Comparison of ENCODE assay signal across 14 mouse cellular contexts in genomic region chr1:172486236-172486635, GRCm38 (mm10). TPM values are rescaled to one million over a fixed set of nuclear protein-coding genes. Genes with fewer than 3 reads are reported as not detected.
DNase-seq lines count a peak whose midpoint lies in the region; ATAC-seq and TF ChIP-seq lines count a peak whose summit lies in the region.
"Had no signal": no experiment of that assay in that cellular context is flagged by ENCODE, and none has a peak within 500 bp of the region (broad histone marks: within the 10 kb centered on the region; RNA-seq: fewer than 3 reads in every experiment).

No protein-coding gene starts in this region.

- no peak overlapping the region for H3K9ac ChIP-seq in embryonic facial prominence, embryonic 15.5 days
- 0 out of 2 replicates have a peak overlapping the region, but pooled peaks have one; percentile 24 for H3K9ac ChIP-seq in hindbrain, embryonic 16.5 days (ENCODE audit: low read depth, low read length)
- H3K9ac ChIP-seq in midbrain, embryonic 13.5 days (replicated peaks), result peak overlapping the region; percentile 61
- H3K9ac ChIP-seq in liver, postnatal 0 days (replicated peaks), result no peak overlapping the region
- H3K9ac ChIP-seq in heart, embryonic 12.5 days, result no peak overlapping the region; the same call in 1 of the 2 replicates
- H3K9ac ChIP-seq: heart, embryonic 15.5 days had no signal

- TF ChIP-seq CTCF in brain, embryonic 14.5 days (IDR thresholded peaks at IDR 0.05; ENCODE audit: borderline replicate concordance, extremely low read depth, insufficient read depth, insufficient read length), result no peak
- no peak for TF ChIP-seq CTCF in gastrocnemius, adult 2 months (IDR thresholded peaks at IDR 0.05)
- no peak for TF ChIP-seq CTCF in liver, postnatal 0 days (IDR thresholded peaks at IDR 0.05; ENCODE audit: low read depth)

- peaks cover 69% of the 10 kb centered on the region for H3K4me1 ChIP-seq in embryonic facial prominence, embryonic 15.5 days
- H3K4me1 ChIP-seq in hindbrain, embryonic 16.5 days (ENCODE audit: control insufficient read depth, insufficient read depth, low read depth, low read length), result peaks cover 51% of the 10 kb centered on the region
- H3K4me1 ChIP-seq in midbrain, embryonic 13.5 days (replicated peaks), result peaks cover 75% of the 10 kb centered on the region
- H3K4me1 ChIP-seq in liver, postnatal 0 days (ENCODE audit: insufficient read depth), result peaks cover 17% of the 10 kb centered on the region
- H3K4me1 ChIP-seq in heart, embryonic 12.5 days (replicated peaks), result peaks cover 33% of the 10 kb centered on the region

- H3K36me3 ChIP-seq in embryonic facial prominence, embryonic 15.5 days, result 0 out of 2 replicates have a peak, but pooled peaks cover 2% of the 10 kb centered on the region
- H3K36me3 ChIP-seq in hindbrain, embryonic 16.5 days (ENCODE audit: control insufficient read depth, insufficient read depth, low read length), result no peaks in the 10 kb centered on the region
- peaks cover 32% of the 10 kb centered on the region for H3K36me3 ChIP-seq in midbrain, embryonic 13.5 days
- H3K36me3 ChIP-seq in liver, postnatal 0 days (replicated peaks; ENCODE audit: insufficient read depth, low read length), result no peaks in the 10 kb centered on the region
- no peaks in the 10 kb centered on the region for H3K36me3 ChIP-seq in heart, embryonic 12.5 days
- H3K36me3 ChIP-seq: heart, embryonic 15.5 days had no signal

- no peak for TF ChIP-seq POLR2A in brain, embryonic 14.5 days (IDR thresholded peaks at IDR 0.05; ENCODE audit: borderline replicate concordance, extremely low read depth, insufficient read depth, insufficient read length, poor library complexity, severe bottlenecking)

- 0 out of 2 replicates have a peak overlapping the region, but pooled peaks have one; percentile 28 for H3K27ac ChIP-seq in embryonic facial prominence, embryonic 15.5 days (replicated peaks)
- H3K27ac ChIP-seq in hindbrain, embryonic 16.5 days (ENCODE audit: low read depth, low read length), result no peak overlapping the region
- H3K27ac ChIP-seq in midbrain, embryonic 13.5 days, result peak overlapping the region; percentile 69
- no peak overlapping the region for H3K27ac ChIP-seq in gastrocnemius, adult 2 months
- H3K27ac ChIP-seq in liver, postnatal 0 days (ENCODE audit: low read depth), result no peak overlapping the region
- H3K27ac ChIP-seq in heart, embryonic 12.5 days (ENCODE audit: poor library complexity, severe bottlenecking), result no peak overlapping the region
- H3K27ac ChIP-seq: heart, embryonic 15.5 days; kidney, postnatal 0 days; macrophage had no signal

- H3K9me3 ChIP-seq in embryonic facial prominence, embryonic 15.5 days (replicated peaks), result no peaks in the 10 kb centered on the region
- no peaks in the 10 kb centered on the region for H3K9me3 ChIP-seq in hindbrain, embryonic 16.5 days (ENCODE audit: control insufficient read depth, low read length)
- H3K9me3 ChIP-seq in midbrain, embryonic 13.5 days, result no peaks in the 10 kb centered on the region
- no peaks in the 10 kb centered on the region for H3K9me3 ChIP-seq in liver, postnatal 0 days (ENCODE audit: low read length)
- no peaks in the 10 kb centered on the region for H3K9me3 ChIP-seq in heart, embryonic 12.5 days (replicated peaks)
- H3K9me3 ChIP-seq: heart, embryonic 15.5 days had no signal

- intact Hi-C loops in gastrocnemius, adult 2 months (cut with DNase I), result no loop called here

- peak; percentile 71 for DNase-seq in brain, embryonic 14.5 days (ENCODE audit: low read depth)
- no peak for DNase-seq in gastrocnemius, adult 2 months
- DNase-seq in liver, postnatal 0 days, result no peak
- DNase-seq in layer of hippocampus, postnatal 14 days (ENCODE audit: low spot score in 2 of 2), result no peak
- DNase-seq: adrenal gland, postnatal 36 days; cerebellum, adult 9-11 months had no signal

- 33% methylated on average over 4 of the region's 4 CpGs for WGBS in embryonic facial prominence, embryonic 15.5 days
- WGBS in hindbrain, embryonic 16.5 days, result 14% methylated on average over 4 of the region's 4 CpGs
- WGBS in midbrain, embryonic 13.5 days, result 3% methylated on average over 4 of the region's 4 CpGs
- 67% methylated on average over 4 of the region's 4 CpGs for WGBS in liver, postnatal 0 days (ENCODE audit: insufficient replicate concordance)
- 59% methylated on average over 4 of the region's 4 CpGs for WGBS in heart, embryonic 12.5 days

- no peak overlapping the region; the same call in 1 of the 2 replicates for H3K4me3 ChIP-seq in embryonic facial prominence, embryonic 15.5 days (replicated peaks)
- peak overlapping the region; percentile 13 for H3K4me3 ChIP-seq in hindbrain, embryonic 16.5 days (ENCODE audit: low read length)
- peak overlapping the region; percentile 72 for H3K4me3 ChIP-seq in midbrain, embryonic 13.5 days (replicated peaks)
- no peak overlapping the region for H3K4me3 ChIP-seq in gastrocnemius, adult 2 months
- no peak overlapping the region for H3K4me3 ChIP-seq in liver, postnatal 0 days (ENCODE audit: low read depth, low read length)
- no peak overlapping the region for H3K4me3 ChIP-seq in heart, embryonic 12.5 days
- H3K4me3 ChIP-seq: heart, embryonic 15.5 days had no signal

- H3K27me3 ChIP-seq in embryonic facial prominence, embryonic 15.5 days, result no peaks in the 10 kb centered on the region
- H3K27me3 ChIP-seq in hindbrain, embryonic 16.5 days (replicated peaks; ENCODE audit: control insufficient read depth, insufficient read depth, low read length), result no peaks in the 10 kb centered on the region
- no peaks in the 10 kb centered on the region for H3K27me3 ChIP-seq in midbrain, embryonic 13.5 days
- no peaks in the 10 kb centered on the region for H3K27me3 ChIP-seq in liver, postnatal 0 days (ENCODE audit: insufficient read depth, low read length)
- H3K27me3 ChIP-seq in heart, embryonic 12.5 days (replicated peaks), result 0 out of 2 replicates have a peak, but pooled peaks cover 20% of the 10 kb centered on the region

- no peak for ATAC-seq in embryonic facial prominence, embryonic 15.5 days (ENCODE audit: insufficient number of reproducible peaks, low FRiP score, low TSS enrichment, low read depth)
- ATAC-seq in hindbrain, embryonic 16.5 days, result no peak
- peak; percentile 1; the same call in 1 of the 2 replicates for ATAC-seq in midbrain, embryonic 13.5 days
- no peak for ATAC-seq in liver, postnatal 0 days
- no peak for ATAC-seq in heart, embryonic 12.5 days (ENCODE audit: insufficient number of reproducible peaks, low FRiP score)

- TF ChIP-seq EP300 in liver, postnatal 0 days (IDR thresholded peaks at IDR 0.05; ENCODE audit: low read depth), result no peak

- peak overlapping the region; percentile 74 for H3K4me2 ChIP-seq in embryonic facial prominence, embryonic 15.5 days (replicated peaks)
- peak overlapping the region; percentile 90 for H3K4me2 ChIP-seq in hindbrain, embryonic 16.5 days (ENCODE audit: low read length)
- peak overlapping the region; percentile 97 for H3K4me2 ChIP-seq in midbrain, embryonic 13.5 days (replicated peaks)
- H3K4me2 ChIP-seq in liver, postnatal 0 days (ENCODE audit: low read depth, low read length), result no peak overlapping the region
- no peak overlapping the region for H3K4me2 ChIP-seq in heart, embryonic 12.5 days
- H3K4me2 ChIP-seq: heart, embryonic 15.5 days had no signal

RNA-seq across cellular contexts. Expression of gene Igsf9, which starts 4.6 kb away (rescaled TPM):
- polyA plus RNA-seq in brain, embryonic 14.5 days (2012; rRNA removed), result 129 and 161 TPM in 2 replicates
- 58.4 and 61.0 TPM in 2 replicates for polyA plus RNA-seq in embryonic facial prominence, embryonic 15.5 days (2015; fragmentation: Nextera tagmentation; extraction: Ambion mirVana)
- 32.9 and 42.5 TPM in 2 replicates for polyA plus RNA-seq in hindbrain, embryonic 16.5 days (2015; fragmentation: Nextera tagmentation; extraction: Ambion mirVana)
- polyA plus RNA-seq in midbrain, embryonic 13.5 days (2015; fragmentation: Nextera tagmentation; extraction: Ambion mirVana), result 89.0 and 94.9 TPM in 2 replicates
- total RNA-seq in gastrocnemius, adult 2 months (2021), result under 1 TPM in 1 of 2 experiments, not detected in 1; 0.67 TPM
- 0.32 and 0.73 TPM in 2 replicates for polyA plus RNA-seq in liver, postnatal 0 days (2015; fragmentation: Nextera tagmentation; extraction: Ambion mirVana)
- polyA plus RNA-seq in heart, embryonic 12.5 days (2016; fragmentation: Nextera tagmentation; extraction: Ambion mirVana), result 11.4 and 11.8 TPM in 2 replicates
- total RNA-seq in layer of hippocampus, postnatal 14 days (2021), result 1 to 10 TPM; 7.2 to 8.9 TPM

RNA-seq across cellular contexts. Expression of gene Slamf9, which starts 11.1 kb away (rescaled TPM):
- 0.16 and 0.18 TPM in 2 replicates for polyA plus RNA-seq in brain, embryonic 14.5 days (2012; rRNA removed)
- polyA plus RNA-seq in embryonic facial prominence, embryonic 15.5 days (2015; fragmentation: Nextera tagmentation; extraction: Ambion mirVana), result 0.85 and 1.2 TPM in 2 replicates
- 0.11 and 0.23 TPM in 2 replicates for polyA plus RNA-seq in hindbrain, embryonic 16.5 days (2015; fragmentation: Nextera tagmentation; extraction: Ambion mirVana)
- 0.31 TPM in 1 of 2 replicates, not detected in the other for polyA plus RNA-seq in midbrain, embryonic 13.5 days (2015; fragmentation: Nextera tagmentation; extraction: Ambion mirVana)
- total RNA-seq in gastrocnemius, adult 2 months (2021), result under 1 TPM in 1 of 2 experiments, not detected in 1; 0.22 TPM
- 1.1 and 1.5 TPM in 2 replicates for polyA plus RNA-seq in liver, postnatal 0 days (2015; fragmentation: Nextera tagmentation; extraction: Ambion mirVana)
- polyA plus RNA-seq in heart, embryonic 12.5 days (2016; fragmentation: Nextera tagmentation; extraction: Ambion mirVana), result 0.95 and 1.3 TPM in 2 replicates
- total RNA-seq in layer of hippocampus, postnatal 14 days (2021), result not detected

RNA-seq across cellular contexts. Expression of gene Tagln2, which starts 13.6 kb away (rescaled TPM):
- polyA plus RNA-seq in brain, embryonic 14.5 days (2012; rRNA removed), result 37.3 and 44.7 TPM in 2 replicates
- polyA plus RNA-seq in embryonic facial prominence, embryonic 15.5 days (2015; fragmentation: Nextera tagmentation; extraction: Ambion mirVana), result 260 and 286 TPM in 2 replicates
- polyA plus RNA-seq in hindbrain, embryonic 16.5 days (2015; fragmentation: Nextera tagmentation; extraction: Ambion mirVana), result 71.7 and 84.9 TPM in 2 replicates
- 44.0 and 49.9 TPM in 2 replicates for polyA plus RNA-seq in midbrain, embryonic 13.5 days (2015; fragmentation: Nextera tagmentation; extraction: Ambion mirVana)
- 10 to 100 TPM; 16.4 to 23.4 TPM for total RNA-seq in gastrocnemius, adult 2 months (2021)
- 104 and 105 TPM in 2 replicates for polyA plus RNA-seq in liver, postnatal 0 days (2015; fragmentation: Nextera tagmentation; extraction: Ambion mirVana)
- 351 and 387 TPM in 2 replicates for polyA plus RNA-seq in heart, embryonic 12.5 days (2016; fragmentation: Nextera tagmentation; extraction: Ambion mirVana)
- 10 to 100 TPM; 14.1 to 15.6 TPM for total RNA-seq in layer of hippocampus, postnatal 14 days (2021)

RNA-seq across cellular contexts. Expression of gene Cfap45, which starts 34.4 kb away (rescaled TPM):
- 1.8 and 2.8 TPM in 2 replicates for polyA plus RNA-seq in brain, embryonic 14.5 days (2012; rRNA removed)
- polyA plus RNA-seq in embryonic facial prominence, embryonic 15.5 days (2015; fragmentation: Nextera tagmentation; extraction: Ambion mirVana), result 12.2 and 18.7 TPM in 2 replicates
- polyA plus RNA-seq in hindbrain, embryonic 16.5 days (2015; fragmentation: Nextera tagmentation; extraction: Ambion mirVana), result 4.9 and 5.4 TPM in 2 replicates
- 1.9 and 2.0 TPM in 2 replicates for polyA plus RNA-seq in midbrain, embryonic 13.5 days (2015; fragmentation: Nextera tagmentation; extraction: Ambion mirVana)
- not detected for total RNA-seq in gastrocnemius, adult 2 months (2021)
- polyA plus RNA-seq in liver, postnatal 0 days (2015; fragmentation: Nextera tagmentation; extraction: Ambion mirVana), result 0.32 and 0.37 TPM in 2 replicates
- 1.7 and 3.0 TPM in 2 replicates for polyA plus RNA-seq in heart, embryonic 12.5 days (2016; fragmentation: Nextera tagmentation; extraction: Ambion mirVana)
- total RNA-seq in layer of hippocampus, postnatal 14 days (2021), result 1 to 10 TPM; 2.7 to 4.4 TPM
- polyA plus RNA-seq: C2C12 had no signal

Comparison
In these comparisons a context has a peak if more than half of its experiments do, and no peak if none do; other contexts are left out.
1. H3K27ac ChIP-seq: peak in embryonic facial prominence, embryonic 15.5 days (single experiment) and midbrain, embryonic 13.5 days (single experiment); none in hindbrain, embryonic 16.5 days (single experiment), gastrocnemius, adult 2 months (single experiment), liver, postnatal 0 days (single experiment) and heart, embryonic 12.5 days (single experiment).
2. H3K4me2 ChIP-seq: peak in embryonic facial prominence, embryonic 15.5 days (single experiment), hindbrain, embryonic 16.5 days (single experiment) and midbrain, embryonic 13.5 days (single experiment); none in liver, postnatal 0 days (single experiment) and heart, embryonic 12.5 days (single experiment).
3. H3K4me3 ChIP-seq: peak in hindbrain, embryonic 16.5 days (single experiment) and midbrain, embryonic 13.5 days (single experiment); none in embryonic facial prominence, embryonic 15.5 days (single experiment), gastrocnemius, adult 2 months (single experiment), liver, postnatal 0 days (single experiment) and heart, embryonic 12.5 days (single experiment).
4. H3K9ac ChIP-seq: peak in hindbrain, embryonic 16.5 days (single experiment) and midbrain, embryonic 13.5 days (single experiment); none in embryonic facial prominence, embryonic 15.5 days (single experiment), liver, postnatal 0 days (single experiment) and heart, embryonic 12.5 days (single experiment).